Mouse (Mus musculus) splenic B cell, adult 2 months (primary cell): ENCODE results near the gene Nfia.

Experiments used
- DNase-seq: peaks from one replicate; pipeline ENCODE4 v3.0.0-alpha.2; 2011; ENCODE audit warnings: low read depth, low spot score
- H3K27me3 ChIP-seq: 2 replicates; pipeline ENCODE4 v1.6.1; 2012; ENCODE audit warnings: mild to moderate bottlenecking, low read length, moderate library complexity, mixed read lengths; ENCODE audit not compliant: control insufficient read depth, poor library complexity, insufficient read depth, severe bottlenecking
- H3K36me3 ChIP-seq: 2 replicates; pipeline ENCODE4 v1.6.1; 2012; ENCODE audit warnings: mild to moderate bottlenecking, low read length, moderate library complexity, mixed read lengths; ENCODE audit not compliant: control insufficient read depth, poor library complexity, insufficient read depth, severe bottlenecking

Gene Nfia

GRCm38 (mm10) chr4:97918675-97919074 is 146.1 kb downstream of the Nfia start:
- H3K36me3 ChIP-seq: no peaks in the 10 kb centered on the region
- no peak for DNase-seq
- no peaks in the 10 kb centered on the region for H3K27me3 ChIP-seq

DNA sequence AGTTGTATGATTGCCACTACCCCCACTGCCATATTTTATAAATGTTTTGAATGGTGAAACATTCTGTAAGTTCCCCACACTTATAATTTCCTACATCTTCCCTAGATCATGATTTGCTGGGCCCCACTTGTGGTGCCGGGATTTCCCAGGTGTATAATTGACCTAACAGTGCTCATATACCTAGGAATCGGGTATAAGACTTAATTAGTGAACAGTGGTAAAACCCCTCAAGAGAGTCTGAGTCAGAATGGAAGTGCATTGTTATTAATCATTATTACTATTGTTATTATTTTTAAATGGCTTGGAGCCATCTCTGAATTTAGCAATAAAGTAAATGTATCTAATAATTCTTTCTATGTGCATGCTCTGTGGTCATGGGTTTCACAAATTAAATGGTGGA is 147.2 kb downstream of the Nfia start:
- no peak for DNase-seq

GRCm38 (mm10) chr4:97920287-97921079 is 147.9 kb downstream of the Nfia start:
- no peaks in the 10 kb centered on the region for H3K36me3 ChIP-seq
- no peaks in the 10 kb centered on the region for H3K27me3 ChIP-seq
- no peak for DNase-seq

More for the DNA sequence above, 147.2 kb downstream of the Nfia start:
- no peaks in the 10 kb centered on the region for H3K36me3 ChIP-seq
- H3K27me3 ChIP-seq: no peaks in the 10 kb centered on the region

DNA sequence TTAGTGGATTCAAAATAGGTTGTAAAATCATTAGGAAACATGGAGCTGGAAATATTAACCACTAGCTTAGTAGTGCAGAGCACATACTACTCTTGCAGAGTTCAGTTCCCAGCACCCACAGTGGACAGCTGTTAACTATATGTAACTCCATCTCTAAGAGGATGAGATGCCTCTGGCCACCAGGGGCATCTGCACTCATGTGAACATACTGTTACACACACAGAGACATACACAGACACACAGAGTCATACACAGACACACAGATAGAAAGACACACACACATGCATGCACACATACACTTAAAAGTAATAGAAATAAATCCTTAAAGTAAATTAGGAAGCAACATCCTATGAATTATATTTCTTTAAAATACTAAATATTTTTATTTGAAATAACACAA is 149.1 kb downstream of the Nfia start:
- no peak for DNase-seq
- Histone ChIP-seq H3K36me3 (no peaks in the 10 kb centered on the region), H3K27me3 (no peaks in the 10 kb centered on the region)

GRCm38 (mm10) chr4:97923248-97923647 is 150.7 kb downstream of the Nfia start:
- no peaks in the 10 kb centered on the region for H3K36me3 ChIP-seq
- H3K27me3 ChIP-seq: no peaks in the 10 kb centered on the region
- DNase-seq: no peak

DNA sequence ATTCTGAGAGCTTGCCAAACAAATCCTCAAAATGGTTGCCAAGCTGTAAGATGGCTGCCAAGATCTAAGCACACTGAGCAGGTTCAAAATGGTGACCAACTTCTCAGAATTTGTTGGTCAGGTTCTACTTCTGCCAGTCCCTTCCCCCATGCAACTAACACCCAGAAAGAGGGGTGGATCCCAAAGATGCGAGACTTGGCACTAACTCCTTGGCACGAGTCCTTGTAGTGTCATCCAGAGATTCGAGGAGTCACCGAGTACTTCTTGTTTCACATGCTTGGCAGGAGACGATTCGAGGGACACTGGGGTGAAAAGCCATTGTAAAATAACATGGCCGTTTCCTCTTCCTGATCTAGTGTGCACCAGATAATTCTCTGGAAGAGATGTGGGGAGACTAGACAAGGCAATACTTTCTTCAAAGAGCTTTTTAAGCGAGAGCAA is 151.4 kb downstream of the Nfia start:
- DNase-seq: no peak
- no peaks in the 10 kb centered on the region for H3K36me3 ChIP-seq
- H3K27me3 ChIP-seq: no peaks in the 10 kb centered on the region

DNA sequence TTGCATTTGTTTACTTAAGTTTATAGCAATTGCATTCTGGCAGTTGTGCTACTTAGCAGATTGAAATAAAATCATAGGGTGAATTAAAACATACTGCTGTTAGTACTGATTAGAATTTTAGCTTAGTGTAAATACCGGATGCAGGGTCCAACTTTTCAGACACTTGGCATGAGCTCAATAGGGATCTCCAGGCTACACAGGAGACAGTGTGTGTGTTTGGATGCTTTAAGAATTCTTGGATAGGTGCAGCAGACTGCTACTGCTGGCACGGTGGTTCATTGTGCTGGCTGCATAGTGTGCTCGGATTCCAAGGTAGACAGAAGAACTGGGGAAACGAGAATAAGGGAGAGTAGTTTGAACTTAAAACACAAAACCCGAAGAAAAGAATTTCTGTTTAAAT is 151.9 kb downstream of the Nfia start:
- H3K27me3 ChIP-seq: no peaks in the 10 kb centered on the region
- no peak for DNase-seq

GRCm38 (mm10) chr4:97924855-97925254 is 152.3 kb downstream of the Nfia start:
- Histone ChIP-seq H3K36me3 (no peaks in the 10 kb centered on the region), H3K27me3 (no peaks in the 10 kb centered on the region)
- no peak for DNase-seq

More for the DNA sequence above, 151.9 kb downstream of the Nfia start:
- H3K36me3 ChIP-seq: no peaks in the 10 kb centered on the region

GRCm38 (mm10) chr4:97925644-97926043 is 153.1 kb downstream of the Nfia start:
- H3K36me3 ChIP-seq: no peaks in the 10 kb centered on the region
- DNase-seq: no peak
- H3K27me3 ChIP-seq: no peaks in the 10 kb centered on the region

- Histone ChIP-seq H3K36me3 (no peaks in the 10 kb centered on the region), H3K27me3 (no peaks in the 10 kb centered on the region)
- no peak for DNase-seq
Observed at GRCm38 (mm10) chr4:97926607-97927308, 154.2 kb downstream of the Nfia start.

GRCm38 (mm10) chr4:97927309-97927656 is 154.7 kb downstream of the Nfia start:
- no peak for DNase-seq
- H3K27me3 ChIP-seq: no peaks in the 10 kb centered on the region
- H3K36me3 ChIP-seq: no peaks in the 10 kb centered on the region

GRCm38 (mm10) chr4:97936371-97936770 is 163.8 kb downstream of the Nfia start:
- DNase-seq: no peak
- no peaks in the 10 kb centered on the region for H3K36me3 ChIP-seq
- H3K27me3 ChIP-seq: no peaks in the 10 kb centered on the region

- no peaks in the 10 kb centered on the region for H3K36me3 ChIP-seq
- no peak for DNase-seq
- H3K27me3 ChIP-seq: no peaks in the 10 kb centered on the region
Observed at GRCm38 (mm10) chr4:97936912-97937311, 164.4 kb downstream of the Nfia start.

DNA sequence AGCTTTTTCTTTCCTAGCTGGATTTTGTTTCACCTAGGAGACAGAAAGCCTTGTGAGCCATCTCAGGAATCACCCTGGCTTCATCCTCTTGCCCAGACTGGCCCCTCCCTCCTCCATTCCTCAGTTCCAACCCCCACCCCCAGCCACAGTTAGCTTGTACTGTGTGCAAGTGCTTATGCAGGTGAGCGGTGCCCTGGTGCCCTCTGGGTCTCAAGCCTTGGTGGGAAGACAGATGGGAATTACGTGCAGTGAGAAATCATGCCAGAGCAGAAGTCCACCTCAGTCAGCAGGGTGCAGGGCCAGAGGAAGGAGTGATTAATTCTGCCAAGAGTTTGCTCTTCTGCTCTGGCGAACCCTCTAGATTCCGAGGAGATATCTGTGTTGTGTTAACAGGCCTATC is 167.0 kb downstream of the Nfia start:
- H3K36me3 ChIP-seq: no peaks in the 10 kb centered on the region
- DNase-seq: no peak

GRCm38 (mm10) chr4:97939920-97940520 is 167.5 kb downstream of the Nfia start:
- no peaks in the 10 kb centered on the region for H3K36me3 ChIP-seq
- no peaks in the 10 kb centered on the region for H3K27me3 ChIP-seq
- DNase-seq: no peak

More for the DNA sequence above, 167.0 kb downstream of the Nfia start:
- no peaks in the 10 kb centered on the region for H3K27me3 ChIP-seq
